Mouse (Mus musculus) heart, postnatal 0 days (tissue): Measurements from ENCODE around the gene Cenpa.

Source experiments
- CTCF ChIP-seq: IDR thresholded peaks from 2 replicates; pipeline ENCODE4 v1.5.1; 2016; ENCODE audit warnings: antibody characterized with exemption, control low read depth, low read depth
- EP300 ChIP-seq: IDR thresholded peaks from 2 replicates; pipeline ENCODE4 v1.6.1; 2016; ENCODE audit warnings: antibody characterized with exemption, low read depth

GRCm38 (mm10) chr5:30679593-30679992 is 13.0 kb downstream of the Cenpa start:
- TF ChIP-seq CTCF (no peak), EP300 (no peak)
